Mouse (Mus musculus): ENCODE measurements around the gene Gltpd2.
"Not testable (repeated sequence)": the region's sequence is repeated elsewhere in the genome, so short reads cannot be mapped to it uniquely, and the experiment has no call there.

Gltpd2 gene

GRCm38 (mm10) chr11:70518923-70519322 lies at the start of gene Gltpd2:
Gltpd2 (plus strand) TSS chr11:70519196.
- DNase-seq (ENCODE audit: low spot score), result no peak

GRCm38 (mm10) chr11:70469764-70470163 lies 49.2 kb upstream of the Gltpd2 start:
- no peak for DNase-seq (ENCODE audit: low spot score)

GRCm38 (mm10) chr11:70472716-70473115 lies 46.3 kb upstream of the Gltpd2 start:
- no peak for DNase-seq (ENCODE audit: low spot score)

- DNase-seq (ENCODE audit: low spot score), result not testable (repeated sequence)
These were observed 45.7 kb upstream of the Gltpd2 start for GRCm38 (mm10) chr11:70473291-70473690.

GRCm38 (mm10) chr11:70474872-70475534 lies 44.0 kb upstream of the Gltpd2 start:
- DNase-seq (ENCODE audit: low spot score), result no peak

GRCm38 (mm10) chr11:70485498-70485897 lies 33.5 kb upstream of the Gltpd2 start:
- DNase-seq (ENCODE audit: low spot score), result no peak

- DNase-seq (ENCODE audit: low spot score), result no peak
These were observed 31.2 kb upstream of the Gltpd2 start for GRCm38 (mm10) chr11:70487816-70488215.

GRCm38 (mm10) chr11:70489138-70489537 lies 29.9 kb upstream of the Gltpd2 start:
- no peak for DNase-seq (ENCODE audit: low spot score)

- DNase-seq (ENCODE audit: low spot score), result no peak
These were observed 29.3 kb upstream of the Gltpd2 start for GRCm38 (mm10) chr11:70489684-70490083.

- no peak for DNase-seq (ENCODE audit: low spot score)
These were observed 19.2 kb upstream of the Gltpd2 start for GRCm38 (mm10) chr11:70499566-70500475.

GRCm38 (mm10) chr11:70500476-70500812 lies 18.6 kb upstream of the Gltpd2 start:
- DNase-seq (ENCODE audit: low spot score), result no peak

- DNase-seq (ENCODE audit: low spot score), result no peak
These were observed 17.0 kb upstream of the Gltpd2 start for GRCm38 (mm10) chr11:70502018-70502417.

- DNase-seq (ENCODE audit: low spot score), result no peak
These were observed 14.0 kb upstream of the Gltpd2 start, which contains the start of gene Tm4sf5 for GRCm38 (mm10) chr11:70504970-70505369. Tm4sf5 (plus strand) TSS chr11:70505244.

- peak; percentile 65 for DNase-seq (ENCODE audit: low spot score)
These were observed 12.6 kb upstream of the Gltpd2 start for GRCm38 (mm10) chr11:70506385-70506784.

GRCm38 (mm10) chr11:70506962-70507515 lies 12.0 kb upstream of the Gltpd2 start:
- DNase-seq (ENCODE audit: low spot score), result no peak

GRCm38 (mm10) chr11:70509753-70510564 lies 9.0 kb upstream of the Gltpd2 start:
- peak; percentile 18 for DNase-seq (ENCODE audit: low spot score)

GRCm38 (mm10) chr11:70511242-70511641 lies 7.8 kb upstream of the Gltpd2 start:
- DNase-seq (ENCODE audit: low spot score), result no peak

GRCm38 (mm10) chr11:70511825-70512224 lies 7.2 kb upstream of the Gltpd2 start:
- no peak for DNase-seq (ENCODE audit: low spot score)

GRCm38 (mm10) chr11:70512709-70513342 lies 6.2 kb upstream of the Gltpd2 start:
- no peak for DNase-seq (ENCODE audit: low spot score)

GRCm38 (mm10) chr11:70513520-70513919 lies 5.5 kb upstream of the Gltpd2 start:
- DNase-seq (ENCODE audit: low spot score), result no peak

- no peak for DNase-seq (ENCODE audit: low spot score)
These were observed 4.7 kb upstream of the Gltpd2 start, which contains the start of gene Vmo1 for GRCm38 (mm10) chr11:70514288-70514687. Vmo1 (minus strand) TSS chr11:70514616.
